Mouse (Mus musculus) bone marrow macrophage, adult 2 months (primary cell): Measurements from ENCODE around the gene Uts2b.

Source experiments
- CTCF ChIP-seq: IDR thresholded peaks from 2 replicates; pipeline ENCODE4 v1.5.1; 2012; ENCODE audit warnings: low read depth, mild to moderate bottlenecking, low read length, moderate library complexity
- POLR2A ChIP-seq: IDR thresholded peaks from 2 replicates; pipeline ENCODE4 v1.6.1; 2012; ENCODE audit warnings: mild to moderate bottlenecking, low read depth, low read length, borderline replicate concordance

- no peak for TF ChIP-seq CTCF
- no peak for TF ChIP-seq POLR2A
These were observed 50.9 kb downstream of the Uts2b start for GRCm38 (mm10) chr16:27319099-27319498.
